Mouse (Mus musculus): ENCODE measurements around the gene Lmntd2. TPM values are rescaled to one million over a fixed set of nuclear protein-coding genes. Genes with fewer than 3 reads are reported as not detected.

The Lmntd2 gene
- polyA plus RNA-seq, 1 experiment = 5.7 TPM

DNA sequence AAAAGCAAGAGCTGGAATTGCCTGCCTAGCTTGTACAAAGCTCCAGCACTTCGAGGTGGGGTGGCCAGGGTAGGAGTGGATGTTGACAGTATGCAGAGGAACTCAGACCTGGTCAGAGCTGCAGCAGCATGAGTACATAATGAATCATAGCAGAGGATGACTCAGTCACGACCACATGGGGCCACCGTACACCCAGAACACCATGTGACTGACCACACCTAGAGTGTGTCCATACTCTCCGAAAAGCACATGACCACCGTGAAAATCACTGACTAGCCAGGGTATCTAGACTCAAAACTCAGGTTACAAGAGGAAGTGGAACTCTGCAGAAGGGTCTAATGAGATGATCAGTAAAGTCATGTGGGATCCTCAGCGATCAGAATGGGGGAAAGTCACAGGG, 49.0 kb downstream of the Lmntd2 start:
- peaks cover 7% of the 10 kb centered on the region; the same call in 1 of the 2 replicates for H3K4me1 ChIP-seq (ENCODE audit: control insufficient read depth, insufficient read depth, low read length)
- no peak for DNase-seq
- no peak overlapping the region for H3K27ac ChIP-seq (ENCODE audit: insufficient read depth, low read depth, low read length)
- TF ChIP-seq CTCF (conservative IDR thresholded peaks at IDR 0.05; ENCODE audit: insufficient read depth, insufficient read length, low read depth, low read length) (no peak), POLR2A (IDR thresholded peaks at IDR 0.05; ENCODE audit: low read depth, low read length) (no peak)
- no peaks in the 10 kb centered on the region for H3K27me3 ChIP-seq (replicated peaks; ENCODE audit: control insufficient read depth, insufficient read depth, low read length)
- H3K36me3 ChIP-seq (ENCODE audit: control insufficient read depth, insufficient read depth, low read length) = no peaks in the 10 kb centered on the region; the same call in none of the 2 replicates
- H3K4me3 ChIP-seq (ENCODE audit: insufficient read depth, low read depth, low read length) = no peak overlapping the region
- 77% methylated on average over 6 of the region's 6 CpGs for WGBS

DNA sequence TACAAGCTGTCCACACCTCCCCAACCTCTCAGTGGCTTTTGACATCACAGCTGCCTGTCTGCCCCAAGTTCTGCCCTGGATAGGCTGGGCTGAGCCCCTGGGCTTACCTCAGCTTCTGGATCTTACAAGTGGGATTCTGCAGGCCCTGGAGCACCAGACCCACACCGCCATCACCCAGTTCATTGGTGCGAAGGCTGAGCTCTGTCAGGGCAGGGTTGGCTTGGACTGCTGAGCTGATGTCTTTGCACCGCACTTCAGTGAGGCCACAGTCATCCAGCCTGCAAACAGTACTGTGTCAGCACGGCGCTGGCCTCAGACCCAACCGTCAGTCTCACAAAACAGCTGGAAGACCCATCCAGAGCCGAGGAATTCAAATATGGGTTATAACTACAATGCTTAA, 49.5 kb downstream of the Lmntd2 start:
- TF ChIP-seq CTCF (conservative IDR thresholded peaks at IDR 0.05; ENCODE audit: insufficient read depth, insufficient read length, low read depth, low read length) = no peak
- no peak for TF ChIP-seq POLR2A (IDR thresholded peaks at IDR 0.05; ENCODE audit: low read depth, low read length)

More for the DNA sequence above, 49.5 kb downstream of the Lmntd2 start:
- no peaks in the 10 kb centered on the region for H3K27me3 ChIP-seq (replicated peaks; ENCODE audit: control insufficient read depth, insufficient read depth, low read length)
- 95% methylated on average over 7 of the region's 7 CpGs for WGBS
- peaks cover 1% of the 10 kb centered on the region for H3K36me3 ChIP-seq (ENCODE audit: control insufficient read depth, insufficient read depth, low read length)
- peaks cover 7% of the 10 kb centered on the region; the same call in 1 of the 2 replicates for H3K4me1 ChIP-seq (ENCODE audit: control insufficient read depth, insufficient read depth, low read length)
- no peak overlapping the region for H3K27ac ChIP-seq (ENCODE audit: insufficient read depth, low read depth, low read length)
- DNase-seq = no peak
- no peak overlapping the region for H3K4me3 ChIP-seq (ENCODE audit: insufficient read depth, low read depth, low read length)

Other genes with a start within 250 kb of the Lmntd2 start
- 125 and 135 TPM in 2 replicates for gene Ifitm1, start 246.9 kb downstream of the Lmntd2 start, polyA plus RNA-seq (2012; rRNA removed)
- gene Ifitm3, start 203.3 kb downstream of the Lmntd2 start, polyA plus RNA-seq (2012; rRNA removed) = 259 and 313 TPM in 2 replicates
- 1.6 and 2.3 TPM in 2 replicates for gene Ifitm6, start 196.2 kb downstream of the Lmntd2 start, polyA plus RNA-seq (2012; rRNA removed)
- gene Gm17387, start 184.9 kb downstream of the Lmntd2 start, polyA plus RNA-seq (2012; rRNA removed) = not detected in 2 replicates
- gene B4galnt4, start 153.0 kb downstream of the Lmntd2 start, polyA plus RNA-seq (2012; rRNA removed) = 0.16 and 0.44 TPM in 2 replicates
- 17.0 and 19.8 TPM in 2 replicates for gene Pkp3, start 135.9 kb downstream of the Lmntd2 start, polyA plus RNA-seq (2012; rRNA removed)
- gene Sigirr, start 113.5 kb downstream of the Lmntd2 start, polyA plus RNA-seq (2012; rRNA removed) = 102 and 110 TPM in 2 replicates
- 5.4 and 7.3 TPM in 2 replicates for gene Ano9, start 96.3 kb downstream of the Lmntd2 start, polyA plus RNA-seq (2012; rRNA removed)
- gene Ptdss2, start 91.7 kb downstream of the Lmntd2 start, polyA plus RNA-seq (2012; rRNA removed) = 65.1 and 71.5 TPM in 2 replicates
- 159 and 190 TPM in 2 replicates for gene Rnh1, start 41.2 kb downstream of the Lmntd2 start, polyA plus RNA-seq (2012; rRNA removed)
- 93.5 and 96.0 TPM in 2 replicates for gene Hras, start 20.1 kb downstream of the Lmntd2 start, polyA plus RNA-seq (2012; rRNA removed)
- 9.6 and 13.5 TPM in 2 replicates for gene Lrrc56, start 19.9 kb downstream of the Lmntd2 start, polyA plus RNA-seq (2012; rRNA removed)
- gene Rassf7, start 1.8 kb upstream of the Lmntd2 start, polyA plus RNA-seq (2012; rRNA removed) = 59.1 and 72.2 TPM in 2 replicates
- gene Phrf1, start 14.7 kb upstream of the Lmntd2 start, polyA plus RNA-seq (2012; rRNA removed) = 15.8 and 19.1 TPM in 2 replicates
- gene Irf7, start 52.4 kb upstream of the Lmntd2 start, polyA plus RNA-seq (2012; rRNA removed) = 51.6 and 57.5 TPM in 2 replicates
- 129 and 145 TPM in 2 replicates for gene Cdhr5, start 62.7 kb upstream of the Lmntd2 start, polyA plus RNA-seq (2012; rRNA removed)
- gene Sct, start 65.1 kb upstream of the Lmntd2 start, polyA plus RNA-seq (2012; rRNA removed) = 2.0 and 2.7 TPM in 2 replicates
- gene Drd4, start 77.9 kb upstream of the Lmntd2 start, polyA plus RNA-seq (2012; rRNA removed) = 0.03 TPM in 1 of 2 replicates, not detected in the other
- 25.4 and 26.8 TPM in 2 replicates for gene Deaf1, start 113.6 kb upstream of the Lmntd2 start, polyA plus RNA-seq (2012; rRNA removed)
- gene Tmem80, start 113.7 kb upstream of the Lmntd2 start, polyA plus RNA-seq (2012; rRNA removed) = 53.7 and 61.4 TPM in 2 replicates
- 245 and 297 TPM in 2 replicates for gene Eps8l2, start 124.8 kb upstream of the Lmntd2 start, polyA plus RNA-seq (2012; rRNA removed)
- 321 and 366 TPM in 2 replicates for gene Taldo1, start 178.1 kb upstream of the Lmntd2 start, polyA plus RNA-seq (2012; rRNA removed)
- gene Gatd1, start 200.1 kb upstream of the Lmntd2 start, polyA plus RNA-seq (2012; rRNA removed) = 51.7 and 58.4 TPM in 2 replicates
- gene Cend1, start 215.4 kb upstream of the Lmntd2 start, polyA plus RNA-seq (2012; rRNA removed) = 0.98 and 1.3 TPM in 2 replicates
- gene Slc25a22, start 223.8 kb upstream of the Lmntd2 start, polyA plus RNA-seq (2012; rRNA removed) = 45.5 and 51.0 TPM in 2 replicates
- 4.5 and 5.2 TPM in 2 replicates for gene Pidd1, start 229.9 kb upstream of the Lmntd2 start, polyA plus RNA-seq (2012; rRNA removed)
- 423 and 734 TPM in 2 replicates for gene Rplp2, start 233.3 kb upstream of the Lmntd2 start, polyA plus RNA-seq (2012; rRNA removed)
- 350 and 353 TPM in 2 replicates for gene Pnpla2, start 241.1 kb upstream of the Lmntd2 start, polyA plus RNA-seq (2012; rRNA removed)
- 15.3 and 22.2 TPM in 2 replicates for gene Cracr2b, start 247.0 kb upstream of the Lmntd2 start, polyA plus RNA-seq (2012; rRNA removed)

All from kidney, adult 2 months (tissue).